Mouse (Mus musculus) forebrain, embryonic 13.5 days (tissue): ENCODE results near the gene Tk1. TPM values are rescaled to one million over a fixed set of nuclear protein-coding genes. Genes with fewer than 3 reads are reported as not detected.
"Not testable (repeated sequence)": the region's sequence is repeated elsewhere in the genome, so short reads cannot be mapped to it uniquely, and the experiment has no call there.

Source experiments
- ATAC-seq: fragments of 200-750 bp; cut with Nextera tagmentation; 2 replicates; pipeline ENCODE4 v1.8.0; 2017
- H3K27ac ChIP-seq: fragments of 300-500 bp; sonication (generic); 2 replicates; pipeline ENCODE4 v1.5.1; 2015; ENCODE audit warnings: inconsistent platforms, mild to moderate bottlenecking, moderate library complexity
- H3K27me3 ChIP-seq: fragments of 300-500 bp; sonication (generic); 2 replicates; pipeline ENCODE4 v1.6.1; 2015; ENCODE audit warnings: mild to moderate bottlenecking, inconsistent platforms
- H3K36me3 ChIP-seq: fragments of 300-500 bp; sonication (generic); 2 replicates; pipeline ENCODE4 v1.6.1; 2015; ENCODE audit warnings: mild to moderate bottlenecking, inconsistent platforms; ENCODE audit not compliant: poor library complexity, severe bottlenecking
- H3K4me1 ChIP-seq: fragments of 300-500 bp; sonication (generic); 2 replicates; pipeline ENCODE4 v1.6.1; 2015; ENCODE audit warnings: inconsistent platforms
- H3K4me2 ChIP-seq: fragments of 300-500 bp; sonication (generic); 2 replicates; pipeline ENCODE4 v1.6.1; 2015; ENCODE audit warnings: inconsistent platforms, mild to moderate bottlenecking, moderate library complexity
- H3K4me3 ChIP-seq: fragments of 300-500 bp; sonication (generic); 2 replicates; pipeline ENCODE4 v1.5.1; 2015; ENCODE audit warnings: mild to moderate bottlenecking, inconsistent platforms
- H3K9ac ChIP-seq: fragments of 300-500 bp; sonication (generic); 2 replicates; pipeline ENCODE4 v1.6.1; 2015; ENCODE audit warnings: mild to moderate bottlenecking, inconsistent platforms
- H3K9me3 ChIP-seq: fragments of 300-500 bp; sonication (generic); replicated peaks from 2 replicates; pipeline ENCODE4 v1.6.1; 2016; ENCODE audit warnings: inconsistent platforms
- WGBS: fragments of 180-500 bp; shearing (Covaris S2); methylation state at CpG from one replicate; pipeline ENCODE4 v1.1.7; 2015; 5-methylcytosine and 5-hydroxymethylcytosine counted together
- polyA plus RNA-seq: library from polyadenylated mRNA; unstranded; fragments of >200 nt; fragmentation: Nextera tagmentation; extraction: Ambion mirVana; gene quantifications from 2 replicates; pipeline ENCODE4 v1.2.1, GENCODE M21; 2015

Gene Tk1
- polyA plus RNA-seq, 1 experiment from 2014 or later: 103 TPM

DNA sequence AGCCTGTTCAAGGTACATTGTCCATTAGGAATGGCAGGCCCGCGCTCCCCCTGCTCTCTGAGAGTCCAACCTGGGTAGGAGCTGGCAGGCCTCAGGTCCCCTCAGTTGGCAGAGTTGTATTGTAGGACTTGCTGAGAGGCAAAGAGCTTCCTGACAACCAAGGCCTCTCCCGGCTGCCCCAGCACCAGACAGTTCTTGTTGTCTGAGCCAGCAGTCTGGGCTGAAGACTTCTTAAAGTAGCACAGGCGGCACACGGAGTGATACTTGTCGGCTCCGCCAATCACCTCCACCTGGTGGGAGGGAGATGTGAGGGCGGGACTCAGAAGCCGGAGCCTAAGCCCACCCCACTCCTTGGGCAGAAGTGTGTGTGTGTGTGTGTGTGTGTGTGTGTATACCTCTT lies 10.0 kb downstream of the Tk1 start:
- H3K4me3 ChIP-seq, H3K27me3 ChIP-seq, H3K9ac ChIP-seq, H3K4me2 ChIP-seq, ATAC-seq, H3K9me3 ChIP-seq, H3K27ac ChIP-seq: not testable (repeated sequence)
- peaks cover 15% of the 10 kb centered on the region for H3K4me1 ChIP-seq
- H3K36me3 ChIP-seq: peaks cover 89% of the 10 kb centered on the region
- WGBS: 83% methylated on average over 9 of the region's 9 CpGs

DNA sequence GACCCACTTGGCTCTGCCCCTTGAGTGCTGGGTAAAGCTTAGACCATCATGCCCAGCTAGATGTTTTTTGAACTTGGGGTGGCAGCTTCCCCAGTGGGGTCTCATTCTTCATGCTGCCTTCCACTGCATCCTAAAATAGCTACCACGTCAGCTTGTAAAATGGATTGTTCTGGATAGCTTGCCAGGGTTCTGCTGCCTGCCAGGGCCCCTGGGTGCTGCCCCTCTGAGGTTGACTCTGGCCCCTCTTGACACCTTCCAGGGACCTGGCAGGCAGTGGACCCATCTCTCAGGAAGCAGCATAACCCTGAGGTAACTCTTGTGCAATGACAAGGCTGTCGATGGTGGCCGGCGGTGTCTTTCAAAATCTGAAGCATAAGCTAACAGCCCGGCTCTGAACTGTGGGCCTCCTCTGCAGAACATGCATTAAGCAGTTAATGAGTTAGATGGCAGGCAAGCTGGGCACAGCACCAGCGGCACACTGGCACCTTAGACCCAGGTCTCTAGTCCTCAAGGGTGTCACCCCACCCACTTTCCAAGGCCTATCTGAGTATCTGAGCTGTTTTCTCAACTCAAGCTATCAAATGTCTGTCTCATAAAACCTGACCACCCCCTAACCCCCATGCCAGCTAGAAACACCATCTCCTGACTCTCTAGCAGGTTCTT lies 11.1 kb downstream of the Tk1 start:
- ATAC-seq: no peak
- no peaks in the 10 kb centered on the region for H3K9me3 ChIP-seq
- peaks cover 25% of the 10 kb centered on the region for H3K4me1 ChIP-seq
- no peak overlapping the region for H3K4me3 ChIP-seq
- peaks cover 4% of the 10 kb centered on the region for H3K27me3 ChIP-seq
- peaks cover 79% of the 10 kb centered on the region for H3K36me3 ChIP-seq
- H3K9ac ChIP-seq: no peak overlapping the region
- no peak overlapping the region for H3K27ac ChIP-seq
- 93% methylated on average over 6 of the region's 6 CpGs for WGBS
- H3K4me2 ChIP-seq: no peak overlapping the region

DNA sequence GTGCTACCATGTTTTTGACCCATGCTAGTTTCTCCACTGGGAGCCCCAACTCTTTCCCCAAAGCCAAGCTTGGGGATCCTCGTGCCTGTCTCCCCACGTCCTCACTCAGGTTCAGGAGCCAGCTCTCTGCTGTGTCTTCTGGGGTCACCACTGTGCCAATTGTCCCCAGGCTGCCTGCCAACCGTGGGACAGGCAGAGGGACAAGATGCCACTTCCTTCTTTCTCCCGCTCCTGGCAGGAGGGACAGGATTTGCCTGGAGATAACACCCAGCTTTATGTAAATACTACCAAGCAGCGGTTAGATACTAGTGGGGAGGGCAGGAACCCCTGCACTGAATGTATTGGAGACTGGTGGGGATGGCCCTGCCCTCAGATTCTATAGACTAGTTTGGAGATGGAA lies 12.0 kb downstream of the Tk1 start:
- H3K27ac ChIP-seq: no peak overlapping the region
- H3K36me3 ChIP-seq: peaks cover 70% of the 10 kb centered on the region
- 83% methylated on average over 5 of the region's 5 CpGs for WGBS
- no peaks in the 10 kb centered on the region for H3K9me3 ChIP-seq
- no peak for ATAC-seq
- H3K4me1 ChIP-seq: peaks cover 18% of the 10 kb centered on the region
- no peak overlapping the region for H3K4me2 ChIP-seq
- H3K9ac ChIP-seq: no peak overlapping the region
- H3K4me3 ChIP-seq: no peak overlapping the region
- H3K27me3 ChIP-seq: peaks cover 14% of the 10 kb centered on the region

DNA sequence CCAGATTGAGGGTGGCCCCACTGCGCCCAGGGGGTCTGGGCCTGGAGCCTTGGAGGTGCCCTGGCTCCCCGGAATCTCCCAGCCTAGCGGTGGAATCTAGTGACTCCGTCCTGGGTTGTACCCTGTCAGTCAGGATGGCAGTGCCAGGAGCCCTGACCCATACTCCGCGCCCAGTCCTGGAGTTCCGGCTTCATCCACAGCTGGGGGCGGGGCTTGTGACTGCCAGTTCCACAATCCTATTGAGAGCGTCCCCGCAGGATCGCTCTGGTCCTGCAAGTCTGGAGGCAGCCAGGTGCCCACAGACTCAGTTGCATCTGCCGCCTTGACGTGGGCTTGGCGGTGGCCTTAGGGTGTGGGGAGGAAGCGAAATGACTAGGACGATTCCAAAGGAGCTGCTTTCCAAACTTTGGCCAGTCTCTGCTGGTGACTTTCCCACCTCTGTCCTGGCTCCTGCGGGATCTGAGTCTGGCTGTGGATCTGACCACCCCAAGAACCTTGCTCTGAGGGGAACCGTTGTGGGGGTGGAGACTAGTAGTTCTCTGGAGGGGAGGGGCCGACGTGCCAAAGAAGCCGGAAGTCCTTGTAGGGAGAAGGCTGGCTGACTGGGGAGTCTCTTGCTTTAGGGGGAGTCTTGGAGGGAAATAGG lies 15.4 kb downstream of the Tk1 start:
- 0% methylated on average over 21 of the region's 21 CpGs for WGBS
- Histone ChIP-seq H3K9ac (peak overlapping the region; percentile 74), H3K9me3 (no peaks in the 10 kb centered on the region), H3K36me3 (peaks cover 37% of the 10 kb centered on the region), H3K27ac (0 out of 2 replicates have a peak overlapping the region, but pooled peaks have one; percentile 44), H3K27me3 (peaks cover 14% of the 10 kb centered on the region), H3K4me3 (peak overlapping the region; percentile 67), H3K4me1 (peaks cover 18% of the 10 kb centered on the region), H3K4me2 (peak overlapping the region; percentile 99)
- ATAC-seq: peak; percentile 85

DNA sequence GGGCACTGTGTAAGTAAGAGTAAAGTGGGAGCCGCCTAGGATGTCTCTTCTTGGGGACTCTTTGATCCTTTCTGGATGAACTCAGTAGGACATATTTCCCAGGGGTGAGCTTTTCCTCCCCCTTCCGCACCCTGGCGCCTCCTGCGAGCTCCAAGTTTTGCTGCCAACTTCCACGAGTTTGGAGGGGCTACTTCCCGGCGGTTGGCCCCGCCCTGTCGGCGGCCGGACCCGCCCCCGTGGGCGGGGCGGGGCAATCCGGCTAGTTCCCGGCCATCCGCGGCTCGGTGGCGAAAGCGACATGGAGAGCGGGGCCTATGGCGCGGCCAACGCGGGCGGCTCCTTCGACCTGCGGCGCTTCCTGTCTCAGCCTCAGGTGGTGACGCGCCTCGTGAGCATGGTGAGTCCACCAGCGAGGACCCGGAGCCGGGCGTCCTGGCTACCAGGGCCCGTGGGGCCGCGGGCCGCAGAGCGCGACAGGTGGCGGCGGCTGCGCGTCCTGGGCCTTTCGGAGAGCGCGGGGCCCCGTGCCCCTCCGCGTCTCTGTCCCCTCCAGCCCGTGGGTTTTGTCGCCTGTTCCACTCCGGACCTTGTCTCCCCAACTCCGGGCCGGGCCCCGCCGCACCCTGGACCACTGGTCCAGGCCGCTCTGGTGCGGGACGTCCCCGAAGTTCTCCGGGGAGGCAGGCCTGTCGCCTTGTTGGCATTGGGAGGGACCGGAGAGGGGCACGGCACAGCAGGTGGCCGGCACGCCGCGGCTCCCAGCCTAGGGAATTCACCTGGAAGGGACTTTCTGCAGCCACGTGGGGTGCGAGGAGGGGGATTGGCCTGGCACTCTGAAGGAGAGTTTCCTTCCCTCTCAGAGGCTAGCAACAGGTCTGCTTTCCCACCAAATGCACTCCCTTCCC lies 16.2 kb downstream of the Tk1 start, which contains the start of the genes Gm20708 and Syngr2:
Gene Gm20708, plus strand, starts transcription at position 262 of the 905 bp plus-strand sequence.
Gene Syngr2, plus strand, starts transcription at position 262 of the 905 bp plus-strand sequence.
- H3K9ac ChIP-seq: peak within 1 kb of the TSS; percentile 74
- WGBS: under 1% methylated on average over 67 of the region's 75 CpGs
- peak within 1 kb of the TSS; percentile 67 for H3K4me3 ChIP-seq
- H3K9me3 ChIP-seq: no peaks in the 10 kb centered on the region
- H3K4me1 ChIP-seq: peaks cover 18% of the 10 kb centered on the region
- H3K27me3 ChIP-seq: peaks cover 14% of the 10 kb centered on the region
- peak within 1 kb of the TSS; percentile 44 for H3K27ac ChIP-seq
- peaks cover 29% of the 10 kb centered on the region for H3K36me3 ChIP-seq
- peak within 1 kb of the TSS; percentile 99 for H3K4me2 ChIP-seq
- ATAC-seq: peak; percentile 78

DNA sequence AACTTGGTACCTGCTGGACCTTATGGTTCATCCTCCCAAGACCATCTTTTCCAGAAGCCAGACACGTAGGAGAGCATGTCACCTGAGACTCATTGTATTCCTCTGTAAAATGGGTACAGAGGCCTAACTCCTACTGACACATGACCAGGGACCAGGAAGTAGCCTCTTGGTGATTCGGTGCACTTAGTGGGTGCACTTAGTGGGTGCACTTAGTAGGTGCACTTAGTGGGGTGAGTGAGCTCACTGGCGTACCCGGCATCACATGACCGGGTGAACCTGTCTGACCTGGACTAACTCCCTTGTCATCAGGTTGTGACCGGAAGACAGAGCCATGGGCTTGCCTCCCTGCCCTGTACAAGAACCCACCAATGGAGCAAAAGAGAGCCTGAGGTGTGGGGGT lies 19.1 kb downstream of the Tk1 start:
- Histone ChIP-seq H3K36me3 (no peaks in the 10 kb centered on the region), H3K9ac (no peak overlapping the region), H3K27me3 (peaks cover 14% of the 10 kb centered on the region), H3K4me2 (no peak overlapping the region), H3K4me1 (peaks cover 18% of the 10 kb centered on the region), H3K4me3 (no peak overlapping the region), H3K9me3 (no peaks in the 10 kb centered on the region), H3K27ac (no peak overlapping the region)
- 90% methylated on average over 6 of the region's 6 CpGs for WGBS
- ATAC-seq: no peak

DNA sequence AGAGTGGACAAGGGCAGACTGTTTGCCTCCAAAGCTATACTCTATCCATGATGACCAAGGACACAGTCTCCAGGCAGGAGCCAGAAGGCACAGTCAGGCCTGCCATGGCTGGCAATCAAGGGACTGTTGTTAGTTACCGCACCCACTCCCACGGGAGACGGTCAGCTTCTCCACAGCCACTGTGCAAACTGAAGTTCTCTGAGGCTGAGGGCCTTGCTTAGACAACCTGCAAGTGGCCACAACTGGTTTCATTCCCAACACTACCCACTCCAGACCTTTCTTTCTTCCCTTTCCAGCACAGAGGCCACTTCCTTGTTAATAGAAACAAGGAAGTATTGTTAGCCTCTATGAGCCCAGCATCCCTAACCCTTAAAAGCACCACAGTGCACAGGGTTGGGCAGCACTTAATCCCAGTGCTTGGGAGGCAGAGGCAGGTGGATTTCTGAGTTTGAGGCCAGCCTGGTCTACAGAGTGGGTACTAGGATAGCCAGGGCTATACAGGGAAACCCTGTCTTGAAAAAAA lies 22.7 kb downstream of the Tk1 start:
- 98% methylated on average over 3 of the region's 3 CpGs for WGBS
- Histone ChIP-seq H3K9me3 (no peaks in the 10 kb centered on the region), H3K4me1 (no peaks in the 10 kb centered on the region), H3K36me3 (no peaks in the 10 kb centered on the region), H3K4me3 (no peak overlapping the region), H3K9ac (no peak overlapping the region), H3K27ac (no peak overlapping the region), H3K27me3 (no peaks in the 10 kb centered on the region), H3K4me2 (no peak overlapping the region)
- no peak for ATAC-seq

DNA sequence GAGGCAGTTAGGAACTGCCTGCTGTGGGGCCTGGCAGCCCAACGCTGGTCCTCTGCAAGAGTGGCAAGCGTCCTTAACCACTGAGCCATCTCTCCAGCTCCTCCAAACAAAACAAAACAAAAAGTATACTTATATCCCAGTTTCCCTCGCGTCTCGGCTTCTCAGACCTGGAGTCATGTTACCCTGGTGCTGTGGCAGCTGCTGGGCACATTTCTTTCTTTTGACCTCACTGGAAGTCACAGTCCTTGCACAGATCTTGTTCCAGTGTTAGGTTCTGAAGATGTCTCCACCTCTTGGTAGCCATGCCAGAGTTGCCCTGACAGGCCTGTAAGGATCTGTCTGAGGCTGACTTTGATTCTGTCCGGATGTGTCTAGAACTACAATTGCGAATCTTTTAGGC lies 24.2 kb downstream of the Tk1 start:
- 74% methylated on average over 7 of the region's 7 CpGs for WGBS
- H3K27me3 ChIP-seq: no peaks in the 10 kb centered on the region

DNA sequence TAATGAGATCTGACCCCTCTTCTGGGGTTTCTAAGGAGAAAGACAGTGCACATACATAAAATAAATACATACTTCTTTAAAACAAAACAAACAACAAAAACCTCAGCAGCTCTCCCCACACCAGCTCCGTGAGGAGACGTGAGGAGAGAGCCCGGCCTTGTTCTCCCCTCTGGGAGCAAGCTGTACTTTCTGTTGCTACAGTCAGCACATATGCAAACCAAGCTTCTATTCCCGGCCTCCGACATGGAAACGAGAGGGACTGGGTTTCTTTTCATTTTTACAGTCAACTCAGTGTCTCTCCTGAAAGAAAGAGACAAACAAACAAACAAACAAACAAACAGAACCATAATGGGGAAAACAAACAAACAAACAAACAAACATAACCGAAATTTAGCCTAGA lies 25.9 kb downstream of the Tk1 start:
- Histone ChIP-seq H3K9me3 (no peaks in the 10 kb centered on the region), H3K9ac (no peak overlapping the region), H3K4me1 (no peaks in the 10 kb centered on the region), H3K27ac (no peak overlapping the region), H3K36me3 (no peaks in the 10 kb centered on the region), H3K4me2 (no peak overlapping the region), H3K27me3 (no peaks in the 10 kb centered on the region), H3K4me3 (no peak overlapping the region)
- no peak for ATAC-seq
- WGBS: 81% methylated on average over 7 of the region's 7 CpGs

More for the DNA sequence above, 24.2 kb downstream of the Tk1 start:
- H3K9me3 ChIP-seq: no peaks in the 10 kb centered on the region
- H3K4me2 ChIP-seq: no peak overlapping the region
- no peaks in the 10 kb centered on the region for H3K36me3 ChIP-seq
- H3K27ac ChIP-seq: no peak overlapping the region
- no peak overlapping the region for H3K9ac ChIP-seq
- no peaks in the 10 kb centered on the region for H3K4me1 ChIP-seq
- H3K4me3 ChIP-seq: no peak overlapping the region
- no peak for ATAC-seq

DNA sequence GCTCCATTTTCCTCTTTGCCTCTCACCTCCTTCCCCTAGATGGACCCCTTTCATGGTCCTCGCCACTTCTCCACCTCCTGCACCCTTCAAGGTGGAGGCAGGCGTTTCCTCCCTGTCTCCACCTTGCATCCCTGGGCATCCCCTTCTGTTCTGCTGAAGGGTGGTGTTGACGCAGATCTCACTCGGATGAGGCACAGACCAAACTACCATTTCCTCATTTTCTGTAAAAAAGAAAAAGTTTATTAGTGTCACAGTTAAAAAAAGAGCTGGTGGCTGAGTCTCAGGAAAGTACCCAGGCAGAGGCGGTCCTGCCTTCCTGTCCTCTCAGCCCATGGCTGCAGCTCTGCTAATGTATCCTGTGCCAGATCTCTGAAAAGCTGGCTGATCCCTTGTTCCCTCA lies 26.7 kb downstream of the Tk1 start:
- H3K27ac ChIP-seq: no peak overlapping the region
- no peaks in the 10 kb centered on the region for H3K9me3 ChIP-seq
- H3K4me1 ChIP-seq: no peaks in the 10 kb centered on the region
- H3K4me2 ChIP-seq: no peak overlapping the region
- H3K4me3 ChIP-seq: no peak overlapping the region
- no peaks in the 10 kb centered on the region for H3K36me3 ChIP-seq
- ATAC-seq: no peak
- no peak overlapping the region for H3K9ac ChIP-seq
- no peaks in the 10 kb centered on the region for H3K27me3 ChIP-seq
- WGBS: 68% methylated on average over 5 of the region's 5 CpGs

DNA sequence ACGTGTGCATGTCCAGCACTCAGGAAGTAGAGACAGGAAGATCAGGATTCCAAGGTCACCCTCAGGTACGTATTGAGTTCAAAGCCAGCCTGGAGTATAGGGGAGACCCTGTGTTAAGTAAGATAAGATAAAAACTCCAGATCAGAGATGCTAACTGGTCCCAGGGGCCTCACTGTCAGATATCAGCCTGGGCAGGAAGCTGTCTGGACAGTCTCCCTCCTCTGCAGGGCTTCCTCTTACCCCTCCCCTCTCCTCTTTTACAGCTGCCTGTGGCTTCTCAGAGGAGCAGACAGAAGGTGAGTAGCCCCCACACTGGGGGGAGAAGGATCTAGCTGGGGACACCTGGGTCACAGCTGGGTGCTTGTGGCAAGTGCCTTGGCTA lies 27.7 kb downstream of the Tk1 start:
- H3K9ac ChIP-seq: no peak overlapping the region
- no peaks in the 10 kb centered on the region for H3K36me3 ChIP-seq
- no peak overlapping the region for H3K4me3 ChIP-seq
- 62% methylated on average over 2 of the region's 2 CpGs for WGBS
- no peaks in the 10 kb centered on the region for H3K4me1 ChIP-seq
- H3K9me3 ChIP-seq: no peaks in the 10 kb centered on the region
- H3K4me2 ChIP-seq: no peak overlapping the region
- no peak overlapping the region for H3K27ac ChIP-seq
- H3K27me3 ChIP-seq: 0 out of 2 replicates have a peak, but pooled peaks cover 2% of the 10 kb centered on the region
- ATAC-seq: no peak
